Mouse (Mus musculus) brain, embryonic 14.5 days (tissue): ENCODE measurements around the gene Tpbg.

Experiments
- CTCF ChIP-seq: fragments of 200-500 bp; IDR thresholded peaks from 2 replicates; pipeline ENCODE4 v1.5.1; 2012; ENCODE audit warnings: inconsistent platforms, mild to moderate bottlenecking, moderate library complexity, borderline replicate concordance; ENCODE audit not compliant: insufficient read depth, insufficient read length; ENCODE audit errors: extremely low read depth
- POLR2A ChIP-seq: fragments of 200-500 bp; IDR thresholded peaks from 2 replicates; pipeline ENCODE4 v1.6.1; 2012; ENCODE audit warnings: mild to moderate bottlenecking, inconsistent platforms, borderline replicate concordance; ENCODE audit not compliant: poor library complexity, insufficient read depth, insufficient read length, severe bottlenecking; ENCODE audit errors: extremely low read depth

- TF ChIP-seq POLR2A (no peak), CTCF (no peak)
Observed at GRCm38 (mm10) chr9:85872908-85873307, 30.7 kb downstream of the Tpbg start.
